Mouse (Mus musculus): ENCODE results near the gene Psmd14. TPM values are rescaled to one million over a fixed set of nuclear protein-coding genes. Genes with fewer than 3 reads are reported as not detected.
A peak's percentile ranks its signal among the peaks of the same experiment; 100 is the strongest.

The Psmd14 gene
- total and polyA plus RNA-seq, 3 experiments, result 16.5 to 164 (median 162) TPM

- DNase-seq (ENCODE audit: low spot score) (no peak), ATAC-seq (ENCODE audit: extremely low read depth, insufficient number of reproducible peaks, low FRiP score, poor library complexity, severe bottlenecking) (peak; percentile 18; the same call in 1 of the 2 replicates)
- no peak for TF ChIP-seq GATA1 (IDR thresholded peaks at IDR 0.05; ENCODE audit: borderline replicate concordance, low read length)
- no peak for TF ChIP-seq CTCF (IDR thresholded peaks at IDR 0.05; ENCODE audit: low read depth, low read length)
- no peak for TF ChIP-seq GATA2 (IDR thresholded peaks at IDR 0.05; ENCODE audit: borderline replicate concordance, low read depth, low read length)
- TF ChIP-seq POLR2AphosphoS5 (IDR thresholded peaks at IDR 0.05; ENCODE audit: insufficient replicate concordance, low read depth, low read length), result no peak
- no peak for TF ChIP-seq TAL1 (conservative IDR thresholded peaks at IDR 0.05; ENCODE audit: low read depth, low read length)
- Histone ChIP-seq H3K9me3 (replicated peaks) (peaks cover 9% of the 10 kb centered on the region), H3K27me3 (ENCODE audit: insufficient read depth, low read length) (no peaks in the 10 kb centered on the region), H3K4me1 (ENCODE audit: insufficient read depth, low read depth, low read length) (peaks cover 8% of the 10 kb centered on the region), H3K36me3 (replicated peaks) (no peaks in the 10 kb centered on the region), H3K4me3 (ENCODE audit: low read depth, low read length) (peak overlapping the region; percentile 50; the same call in 1 of the 2 replicates)
Observed at GRCm38 (mm10) chr2:61820203-61820602, 108.7 kb downstream of the Psmd14 start.

- H3K9me3 ChIP-seq (replicated peaks), result no peaks in the 10 kb centered on the region
- ATAC-seq (ENCODE audit: extremely low read depth, insufficient number of reproducible peaks, low FRiP score, poor library complexity, severe bottlenecking), result no peak
Observed at GRCm38 (mm10) chr2:61823426-61824140, 112.1 kb downstream of the Psmd14 start.

DNA sequence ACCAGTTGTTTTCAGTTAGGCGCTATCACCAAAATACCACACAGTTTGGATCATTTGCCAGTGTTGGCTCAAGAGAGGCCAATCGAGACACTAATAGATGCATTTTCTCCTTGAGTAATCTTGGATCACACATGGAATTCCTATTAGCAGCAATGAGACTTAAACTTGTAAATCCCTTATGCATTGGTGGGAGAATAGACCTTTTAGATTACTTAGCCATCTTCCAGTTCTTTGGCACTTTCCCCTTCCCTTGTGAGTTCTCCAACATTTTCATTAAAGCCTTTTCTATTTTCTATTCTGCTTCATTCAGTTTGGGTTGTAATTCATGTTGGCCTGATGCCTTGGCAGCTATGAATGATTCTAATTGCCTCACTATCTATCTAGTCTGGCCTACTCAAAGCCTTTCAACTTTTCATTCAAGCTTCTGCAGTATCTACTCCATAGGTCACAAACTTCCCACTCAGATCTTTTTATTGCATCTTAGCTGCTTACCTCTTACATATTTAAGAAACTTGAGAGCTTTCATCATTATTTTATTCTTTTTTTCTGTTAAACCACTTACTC is 125.8 kb downstream of the Psmd14 start:
- no peaks in the 10 kb centered on the region for H3K4me1 ChIP-seq (ENCODE audit: insufficient read depth, low read depth, low read length)
- DNase-seq (ENCODE audit: low spot score) (no peak), ATAC-seq (ENCODE audit: extremely low read depth, insufficient number of reproducible peaks, low FRiP score, poor library complexity, severe bottlenecking) (no peak)
- H3K27me3 ChIP-seq (ENCODE audit: insufficient read depth, low read length), result no peaks in the 10 kb centered on the region; the same call in 1 of the 2 replicates
- H3K4me3 ChIP-seq (ENCODE audit: low read depth, low read length), result no peak overlapping the region
- TF ChIP-seq GATA1 (IDR thresholded peaks at IDR 0.05; ENCODE audit: borderline replicate concordance, low read length) (no peak), POLR2AphosphoS5 (IDR thresholded peaks at IDR 0.05; ENCODE audit: insufficient replicate concordance, low read depth, low read length) (no peak), CTCF (IDR thresholded peaks at IDR 0.05; ENCODE audit: low read depth, low read length) (no peak), TAL1 (conservative IDR thresholded peaks at IDR 0.05; ENCODE audit: low read depth, low read length) (no peak), GATA2 (IDR thresholded peaks at IDR 0.05; ENCODE audit: borderline replicate concordance, low read depth, low read length) (no peak)
- H3K9me3 ChIP-seq (replicated peaks), result no peaks in the 10 kb centered on the region
- H3K36me3 ChIP-seq (replicated peaks), result no peaks in the 10 kb centered on the region

More at GRCm38 (mm10) chr2:61823426-61824140, 112.1 kb downstream of the Psmd14 start:
- Histone ChIP-seq H3K4me1 (ENCODE audit: insufficient read depth, low read depth, low read length) (peaks cover 8% of the 10 kb centered on the region), H3K36me3 (replicated peaks) (no peaks in the 10 kb centered on the region), H3K4me3 (ENCODE audit: low read depth, low read length) (no peak overlapping the region), H3K27me3 (ENCODE audit: insufficient read depth, low read length) (peaks cover 2% of the 10 kb centered on the region; the same call in 1 of the 2 replicates)
- no peak for DNase-seq (ENCODE audit: low spot score)
- TF ChIP-seq TAL1 (conservative IDR thresholded peaks at IDR 0.05; ENCODE audit: low read depth, low read length) (no peak), CTCF (IDR thresholded peaks at IDR 0.05; ENCODE audit: low read depth, low read length) (no peak), GATA1 (IDR thresholded peaks at IDR 0.05; ENCODE audit: borderline replicate concordance, low read length) (no peak), POLR2AphosphoS5 (IDR thresholded peaks at IDR 0.05; ENCODE audit: insufficient replicate concordance, low read depth, low read length) (no peak)

Other genes starting within 250 kb of the Psmd14 start
- 121 and 126 TPM in 2 replicates for gene Tank, start 133.1 kb upstream of the Psmd14 start, total RNA-seq (2014; fragmentation: Nextera tagmentation)
- 93.8 and 102 TPM in 2 replicates for gene Tank, start 133.1 kb upstream of the Psmd14 start, total RNA-seq (2017)
- gene Tank, start 133.1 kb upstream of the Psmd14 start, polyA plus RNA-seq (2012), result 3.0 and 4.6 TPM in 2 replicates
- 1.4 TPM in 1 of 2 replicates, not detected in the other for gene Tbr1, start 91.2 kb downstream of the Psmd14 start, total RNA-seq (2014; fragmentation: Nextera tagmentation)
- 0.44 and 0.52 TPM in 2 replicates for gene Tbr1, start 91.2 kb downstream of the Psmd14 start, total RNA-seq (2017)
- gene Tbr1, start 91.2 kb downstream of the Psmd14 start, polyA plus RNA-seq (2012), result 0.08 and 0.11 TPM in 2 replicates